Comparison of ENCODE assay signal across 38 mouse cellular contexts in genomic region chr8:79288250-79288649, GRCm38 (mm10). TPM values are rescaled to one million over a fixed set of nuclear protein-coding genes. Genes with fewer than 3 reads are reported as not detected.
"Had no signal": no experiment of that assay in that cellular context is flagged by ENCODE, and none has a peak within 500 bp of the region (broad histone marks: within the 10 kb centered on the region; RNA-seq: fewer than 3 reads in every experiment).

No protein-coding gene starts in this region.

- ATAC-seq: hindbrain, postnatal 0 days; intestine, embryonic 16.5 days had no signal

- H3K4me3 ChIP-seq: heart, adult 2 months; heart, embryonic 13.5 days; heart, embryonic 15.5 days; hindbrain, embryonic 13.5 days; hindbrain, embryonic 15.5 days; kidney, embryonic 15.5 days; left cerebral cortex, adult 2 months; limb, embryonic 10.5 days; limb, embryonic 12.5 days; liver, embryonic 13.5 days had no signal

- H3K27ac ChIP-seq: heart, adult 2 months; heart, embryonic 13.5 days; heart, embryonic 15.5 days; hindbrain, embryonic 13.5 days; hindbrain, embryonic 15.5 days; hindbrain, postnatal 0 days; kidney, embryonic 15.5 days; kidney, postnatal 0 days; left cerebral cortex, adult 2 months; limb, embryonic 10.5 days; limb, embryonic 12.5 days; liver, embryonic 13.5 days had no signal

- H3K9ac ChIP-seq: heart, embryonic 13.5 days; heart, embryonic 15.5 days; hindbrain, embryonic 13.5 days; hindbrain, embryonic 15.5 days; kidney, embryonic 15.5 days; limb, embryonic 12.5 days; liver, embryonic 13.5 days had no signal

- H3K27me3 ChIP-seq: heart, embryonic 13.5 days; heart, embryonic 15.5 days; hindbrain, embryonic 13.5 days; hindbrain, embryonic 15.5 days; kidney, embryonic 15.5 days; limb, embryonic 12.5 days; liver, embryonic 13.5 days had no signal

- H3K4me2 ChIP-seq: heart, embryonic 11.5 days; heart, embryonic 13.5 days; heart, embryonic 15.5 days; hindbrain, embryonic 13.5 days; hindbrain, embryonic 15.5 days; kidney, embryonic 15.5 days; limb, embryonic 12.5 days; liver, embryonic 11.5 days; liver, embryonic 13.5 days had no signal

- H3K36me3 ChIP-seq: heart, embryonic 15.5 days; kidney, embryonic 15.5 days; limb, embryonic 10.5 days; limb, embryonic 12.5 days; liver, embryonic 13.5 days had no signal

- H3K9me3 ChIP-seq: heart, embryonic 13.5 days; heart, embryonic 15.5 days; hindbrain, embryonic 13.5 days; hindbrain, embryonic 15.5 days; kidney, embryonic 15.5 days; limb, embryonic 10.5 days; limb, embryonic 12.5 days; liver, embryonic 13.5 days had no signal

- DNase-seq: gastrocnemius, postnatal 10 days; gastrocnemius, postnatal 25 days; heart, adult 2 months; heart, postnatal 14 days; heart, postnatal 36 days; kidney, adult 11 months; kidney, adult 2 months; kidney, adult 9 months; kidney, postnatal 14 days; kidney, postnatal 36 days; liver; liver, embryonic 13.5 days had no signal

RNA-seq across cellular contexts. Expression of gene 1700011L22Rik, which starts 39.9 kb away (rescaled TPM):
- total RNA-seq: gastrocnemius, adult 18-20 months; gastrocnemius, postnatal 10 days; gastrocnemius, postnatal 25 days; gastrocnemius, postnatal 4 days; granulocyte monocyte progenitor cell, adult 5-6 weeks; heart, adult 2 months; heart, postnatal 14 days; heart, postnatal 36 days; hematopoietic stem cell, adult 5-6 weeks; hindbrain, postnatal 0 days; layer of hippocampus, adult 18-20 months; layer of hippocampus, postnatal 10 days; layer of hippocampus, postnatal 25 days; left cerebral cortex, adult 2 months; left cerebral cortex, postnatal 14 days; left cerebral cortex, postnatal 36 days had no signal
- polyA plus RNA-seq: heart, adult 2 months; heart, embryonic 11.5 days; heart, embryonic 13.5 days; heart, embryonic 15.5 days; hindbrain, embryonic 11.5 days; hindbrain, embryonic 13.5 days; hindbrain, embryonic 15.5 days; intestine, embryonic 14.5 days; intestine, embryonic 16.5 days; kidney, adult 2 months; kidney, embryonic 15.5 days; kidney, postnatal 0 days; large intestine, adult 2 months; limb, embryonic 10.5 days; limb, embryonic 12.5 days; limb, embryonic 14.5 days; liver, embryonic 11.5 days; liver, embryonic 13.5 days had no signal
